Mouse (Mus musculus) cortical plate, adult 2 months (tissue): Measurements from ENCODE around the gene Slain1. TPM values are rescaled to one million over a fixed set of nuclear protein-coding genes. Genes with fewer than 3 reads are reported as not detected.

Source experiments
- H3K27ac ChIP-seq: fragments of 200-500 bp; 2 replicates; pipeline ENCODE4 v1.5.1; 2012; ENCODE audit warnings: low read length, control low read depth, inconsistent platforms; ENCODE audit not compliant: insufficient read depth
- H3K4me1 ChIP-seq: fragments of 200-500 bp; 2 replicates; pipeline ENCODE4 v1.6.1; 2011; ENCODE audit warnings: low read length; ENCODE audit not compliant: control insufficient read depth, insufficient read depth
- H3K4me3 ChIP-seq: fragments of 200-500 bp; 2 replicates; pipeline ENCODE4 v1.5.1; 2011; ENCODE audit warnings: mild to moderate bottlenecking, low read length, control low read depth; ENCODE audit not compliant: insufficient read depth
- CTCF ChIP-seq: fragments of 200-500 bp; IDR thresholded peaks from 2 replicates; pipeline ENCODE4 v1.5.1; 2011; ENCODE audit warnings: mild to moderate bottlenecking, control low read depth, low read length; ENCODE audit not compliant: insufficient read depth; ENCODE audit errors: extremely low read depth
- POLR2A ChIP-seq: fragments of 200-500 bp; IDR thresholded peaks from 2 replicates; pipeline ENCODE4 v1.6.1; 2011; ENCODE audit warnings: mild to moderate bottlenecking, low read length, control low read depth; ENCODE audit not compliant: insufficient read depth; ENCODE audit errors: extremely low read depth
- polyA plus RNA-seq: library from polyadenylated mRNA; depleted of rRNA; stranded (reverse); fragments of >200 nt; gene quantifications from 2 replicates; pipeline ENCODE4 v1.2.3, GENCODE M21; 2012

The Slain1 gene
- polyA plus RNA-seq, 1 experiment = 72.4 TPM

- no peak overlapping the region for H3K4me3 ChIP-seq
These were observed 68.4 kb downstream of the Slain1 start for GRCm38 (mm10) chr14:103718393-103718792.

GRCm38 (mm10) chr14:103718836-103719575 lies 69.0 kb downstream of the Slain1 start:
- peak overlapping the region; percentile 6; the same call in 1 of the 2 replicates for H3K4me3 ChIP-seq
- TF ChIP-seq CTCF (peak; percentile 95), POLR2A (no peak)
- H3K27ac ChIP-seq = peak overlapping the region; percentile 52; the same call in 1 of the 2 replicates
- no peaks in the 10 kb centered on the region for H3K4me1 ChIP-seq

More at GRCm38 (mm10) chr14:103718393-103718792, 68.4 kb downstream of the Slain1 start:
- H3K27ac ChIP-seq = no peak overlapping the region
- TF ChIP-seq CTCF (no peak), POLR2A (no peak)
- H3K4me1 ChIP-seq = no peaks in the 10 kb centered on the region

GRCm38 (mm10) chr14:103720163-103720562 lies 70.1 kb downstream of the Slain1 start:
- Histone ChIP-seq H3K4me3 (no peak overlapping the region), H3K4me1 (no peaks in the 10 kb centered on the region), H3K27ac (no peak overlapping the region)
- TF ChIP-seq CTCF (no peak), POLR2A (no peak)

- Histone ChIP-seq H3K4me1 (no peaks in the 10 kb centered on the region), H3K4me3 (no peak overlapping the region), H3K27ac (no peak overlapping the region)
- TF ChIP-seq CTCF (peak; percentile 63), POLR2A (no peak)
These were observed 70.8 kb downstream of the Slain1 start for GRCm38 (mm10) chr14:103720637-103721355.

- H3K27ac ChIP-seq = no peak overlapping the region
- no peak for TF ChIP-seq POLR2A
- no peak for TF ChIP-seq CTCF
- H3K4me1 ChIP-seq = no peaks in the 10 kb centered on the region
- no peak overlapping the region for H3K4me3 ChIP-seq
These were observed 73.3 kb downstream of the Slain1 start for GRCm38 (mm10) chr14:103723314-103723713.

- no peak overlapping the region for H3K27ac ChIP-seq
- no peaks in the 10 kb centered on the region for H3K4me1 ChIP-seq
- no peak overlapping the region for H3K4me3 ChIP-seq
- TF ChIP-seq POLR2A (no peak), CTCF (no peak)
These were observed 73.8 kb downstream of the Slain1 start for GRCm38 (mm10) chr14:103723841-103724240.

GRCm38 (mm10) chr14:103728506-103728905 lies 78.5 kb downstream of the Slain1 start:
- TF ChIP-seq CTCF = no peak
- no peak for TF ChIP-seq POLR2A
- Histone ChIP-seq H3K4me1 (no peaks in the 10 kb centered on the region), H3K4me3 (no peak overlapping the region), H3K27ac (no peak overlapping the region)

- no peak overlapping the region for H3K4me3 ChIP-seq
- no peak for TF ChIP-seq POLR2A
- no peak for TF ChIP-seq CTCF
- no peaks in the 10 kb centered on the region for H3K4me1 ChIP-seq
- no peak overlapping the region for H3K27ac ChIP-seq
These were observed 79.1 kb downstream of the Slain1 start for GRCm38 (mm10) chr14:103728951-103729725.

- TF ChIP-seq POLR2A (no peak), CTCF (no peak)
- no peaks in the 10 kb centered on the region for H3K4me1 ChIP-seq
These were observed 79.8 kb downstream of the Slain1 start for GRCm38 (mm10) chr14:103729760-103730367.

More at GRCm38 (mm10) chr14:103729760-103730367, 79.8 kb downstream of the Slain1 start:
- Histone ChIP-seq H3K27ac (no peak overlapping the region), H3K4me3 (no peak overlapping the region)
